Mouse (Mus musculus): ENCODE data around the gene Dhx37. TPM values are rescaled to one million over a fixed set of nuclear protein-coding genes. Genes with fewer than 3 reads are reported as not detected.
A peak's percentile ranks its signal among the peaks of the same experiment; 100 is the strongest.
"Not testable (repeated sequence)": the region's sequence is repeated elsewhere in the genome, so short reads cannot be mapped to it uniquely, and the experiment has no call there.

Dhx37 gene
- total RNA-seq, 2 experiments from 2014 or later = 12.4 to 13.8 TPM

- DNase-seq (ENCODE audit: low spot score in 2 of 2) = no peak
These were observed 15.4 kb upstream of the Dhx37 start for GRCm38 (mm10) chr5:125449306-125449705.

GRCm38 (mm10) chr5:125448631-125449030 is 14.7 kb upstream of the Dhx37 start:
- no peak for DNase-seq (ENCODE audit: low spot score in 2 of 2)

GRCm38 (mm10) chr5:125448026-125448425 is 14.1 kb upstream of the Dhx37 start:
- DNase-seq (ENCODE audit: low spot score in 2 of 2) = no peak

- DNase-seq (ENCODE audit: low spot score in 2 of 2) = peak; percentile 21 to 39
These were observed 12.4 kb upstream of the Dhx37 start for GRCm38 (mm10) chr5:125446344-125446743.

GRCm38 (mm10) chr5:125444554-125444953 is 10.6 kb upstream of the Dhx37 start:
- no peak for DNase-seq (ENCODE audit: low spot score in 2 of 2)

- DNase-seq (ENCODE audit: low spot score in 2 of 2) = no peak
These were observed 10.0 kb upstream of the Dhx37 start for GRCm38 (mm10) chr5:125443915-125444314.

- DNase-seq (ENCODE audit: low spot score in 2 of 2) = no peak
These were observed 9.4 kb upstream of the Dhx37 start for GRCm38 (mm10) chr5:125443335-125443734.

- DNase-seq (ENCODE audit: low spot score in 2 of 2) = peak in 1 of 2 experiments; percentile 31
These were observed 8.4 kb upstream of the Dhx37 start for GRCm38 (mm10) chr5:125442136-125442995.

- DNase-seq (ENCODE audit: low spot score in 2 of 2) = peak; percentile 46 to 55
These were observed 7.6 kb upstream of the Dhx37 start, which contains the start of gene Bri3bp for GRCm38 (mm10) chr5:125441234-125442114. TSS of gene Bri3bp (plus strand) at chr5:125441568.

- no peak for DNase-seq (ENCODE audit: low spot score in 2 of 2)
These were observed 6.8 kb upstream of the Dhx37 start for GRCm38 (mm10) chr5:125440583-125441233.

GRCm38 (mm10) chr5:125434347-125434746 is 426 bp upstream of the Dhx37 start:
- DNase-seq (ENCODE audit: low spot score in 2 of 2) = not testable (repeated sequence)

GRCm38 (mm10) chr5:125432324-125432723 is 1.6 kb downstream of the Dhx37 start:
- DNase-seq (ENCODE audit: low spot score in 2 of 2) = not testable (repeated sequence)

GRCm38 (mm10) chr5:125426343-125426742 is 7.6 kb downstream of the Dhx37 start:
- no peak for DNase-seq (ENCODE audit: low spot score in 2 of 2)

- no peak for DNase-seq (ENCODE audit: low spot score in 2 of 2)
These were observed 8.1 kb downstream of the Dhx37 start for GRCm38 (mm10) chr5:125425698-125426276.

GRCm38 (mm10) chr5:125419124-125419523 is 14.8 kb downstream of the Dhx37 start:
- no peak for DNase-seq (ENCODE audit: low spot score in 2 of 2)

GRCm38 (mm10) chr5:125418636-125419035 is 15.3 kb downstream of the Dhx37 start:
- no peak for DNase-seq (ENCODE audit: low spot score in 2 of 2)

- DNase-seq (ENCODE audit: low spot score in 2 of 2) = no peak
These were observed 17.7 kb downstream of the Dhx37 start for GRCm38 (mm10) chr5:125416183-125416582.

GRCm38 (mm10) chr5:125413763-125414162 is 20.2 kb downstream of the Dhx37 start:
- no peak for DNase-seq (ENCODE audit: low spot score in 2 of 2)

- not testable (repeated sequence) for DNase-seq (ENCODE audit: low spot score in 2 of 2)
These were observed 21.4 kb downstream of the Dhx37 start for GRCm38 (mm10) chr5:125412536-125412935.

GRCm38 (mm10) chr5:125411972-125412530 is 21.9 kb downstream of the Dhx37 start:
- DNase-seq (ENCODE audit: low spot score in 2 of 2) = peak; percentile 66 to 85

Measured in layer of hippocampus, postnatal 14 days (tissue).